Mouse (Mus musculus) CD8-positive naive resting alpha-beta T cell, adult 2 months (primary cell): ENCODE results near the gene Tpk1.
"Not testable (repeated sequence)": the region's sequence is repeated elsewhere in the genome, so short reads cannot be mapped to it uniquely, and the experiment has no call there.

Source experiments
- DNase-seq, 2 experiments: peaks; one replicate each; pipeline ENCODE4 v3.0.0; 2022; ENCODE audit warnings: low read depth in 2 of 2, low spot score in 2 of 2

Tpk1 gene

DNA sequence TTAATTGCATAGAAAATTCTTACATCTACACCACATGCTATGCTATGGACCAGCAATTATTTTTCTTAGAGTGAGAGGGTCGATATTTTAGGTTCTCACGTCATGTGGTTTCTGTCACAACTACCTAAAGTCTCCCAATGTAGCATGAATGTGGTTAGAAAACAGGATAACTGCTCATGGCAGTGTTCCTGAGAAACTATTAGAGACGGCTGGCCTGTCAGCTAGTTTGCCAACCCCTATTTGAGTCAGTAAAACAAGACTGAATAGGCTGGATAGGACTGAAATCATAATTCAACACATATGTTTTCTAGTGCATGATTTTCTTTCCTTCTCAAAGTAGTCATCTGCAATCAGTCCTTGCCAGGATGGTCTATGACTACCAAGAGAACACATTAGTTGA, 137.1 kb downstream of the Tpk1 start:
- no peak for DNase-seq

- no peak for DNase-seq
These were observed 141.1 kb downstream of the Tpk1 start for GRCm38 (mm10) chr6:43525028-43525427.

DNA sequence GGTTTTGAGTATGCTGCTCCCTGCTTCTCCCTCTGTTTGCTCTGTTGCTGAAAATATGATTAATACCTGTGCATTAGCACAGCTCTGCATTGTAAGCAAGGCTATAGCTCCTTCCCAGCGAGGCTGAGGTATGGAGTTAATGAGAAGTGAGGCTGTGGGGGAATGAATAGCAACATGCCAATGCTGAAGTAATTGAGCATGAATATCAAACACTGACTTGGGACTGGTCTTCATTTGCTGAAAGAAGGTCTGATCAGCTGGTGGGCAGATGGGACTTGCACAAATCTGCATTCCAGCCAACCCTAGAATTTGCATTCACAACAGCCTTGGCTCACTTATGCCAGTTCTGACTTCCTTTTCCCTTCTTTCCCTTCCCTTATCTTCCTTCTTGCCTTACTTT, 144.0 kb downstream of the Tpk1 start:
- DNase-seq: no peak

- no peak for DNase-seq
These were observed 145.9 kb downstream of the Tpk1 start for GRCm38 (mm10) chr6:43520218-43520617.

GRCm38 (mm10) chr6:43518378-43518777, 147.7 kb downstream of the Tpk1 start:
- DNase-seq: no peak

DNA sequence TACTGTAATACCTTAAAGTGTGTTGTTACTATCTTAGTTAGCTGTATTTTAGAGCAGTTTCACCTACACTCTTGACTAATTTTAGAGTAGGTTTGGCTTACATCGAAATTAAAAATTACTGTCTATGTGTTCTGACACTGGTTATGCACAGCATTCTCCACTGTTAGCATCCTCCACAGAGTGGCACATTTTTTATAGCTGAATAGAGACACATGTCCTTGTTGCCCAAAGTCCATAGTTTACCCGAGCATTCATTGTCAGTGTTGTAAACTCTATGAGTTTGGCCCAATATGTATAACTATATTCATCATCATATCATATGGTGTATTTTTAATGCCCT, 148.8 kb downstream of the Tpk1 start:
- DNase-seq: no peak

DNA sequence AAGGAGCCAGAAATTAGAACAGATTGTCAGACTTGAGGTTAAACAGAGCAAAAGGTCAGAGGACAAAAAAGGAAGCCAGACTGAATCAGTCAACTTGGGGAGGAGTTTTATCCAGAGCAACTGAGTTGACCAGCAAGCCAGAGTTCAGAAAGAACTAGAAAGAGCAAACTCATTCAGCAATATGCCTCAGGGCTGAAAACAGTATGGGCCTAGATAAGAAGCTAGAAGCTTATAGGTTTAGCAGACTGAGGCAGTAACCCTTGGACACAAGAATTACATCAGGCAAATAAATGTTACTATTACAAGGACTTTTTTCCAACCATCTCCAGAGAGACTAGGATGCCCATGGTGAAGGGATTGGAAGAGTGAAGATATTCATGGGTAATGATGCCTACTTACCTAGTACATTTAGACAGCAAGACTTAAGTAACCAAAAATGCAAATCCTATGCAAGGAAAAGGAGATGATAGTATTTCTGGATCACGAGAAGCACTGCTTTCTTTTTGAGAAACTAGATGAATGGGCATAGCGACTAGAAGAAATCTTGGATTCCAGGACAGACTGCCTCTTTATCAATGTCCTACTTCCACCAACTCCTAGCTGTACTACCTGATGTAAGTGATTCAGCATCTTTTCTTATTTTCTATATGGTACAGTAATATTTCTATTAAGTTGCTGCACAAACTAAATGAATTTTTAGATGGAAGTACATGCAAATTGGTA, 149.3 kb downstream of the Tpk1 start:
- DNase-seq: no peak

DNA sequence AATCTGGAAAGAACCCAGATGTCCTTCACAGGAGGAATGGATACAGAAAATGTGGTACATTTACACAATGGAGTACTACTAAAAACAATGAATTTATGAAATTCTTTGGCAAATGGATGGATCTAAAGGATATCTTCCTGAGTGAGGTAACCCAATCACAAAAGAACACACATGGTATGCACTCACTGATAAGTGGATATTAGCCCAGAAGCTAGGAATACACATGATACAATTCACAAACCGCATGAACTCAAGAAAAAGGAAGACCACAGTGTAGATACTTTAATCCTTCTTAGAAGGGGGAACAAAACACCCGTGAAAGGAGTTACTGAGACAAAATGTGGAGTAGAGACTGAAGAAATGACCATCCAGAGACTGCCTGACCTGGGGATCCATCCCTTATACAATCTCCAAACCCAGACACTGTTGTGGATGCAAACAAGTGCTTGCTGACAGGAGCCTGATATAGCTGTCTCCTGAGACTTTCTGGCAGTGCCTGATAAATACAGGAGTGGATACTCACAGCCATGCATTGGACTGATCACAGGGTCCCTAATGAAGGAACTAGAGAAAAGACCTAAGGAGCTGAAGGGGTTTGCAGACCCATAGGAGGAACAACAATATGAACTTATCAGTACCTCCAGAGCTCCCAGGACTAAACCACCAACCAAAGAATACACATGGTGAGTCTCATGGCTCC, 159.2 kb downstream of the Tpk1 start:
- DNase-seq: not testable (repeated sequence)

- no peak for DNase-seq
These were observed 161.4 kb downstream of the Tpk1 start for GRCm38 (mm10) chr6:43504609-43505230.

DNA sequence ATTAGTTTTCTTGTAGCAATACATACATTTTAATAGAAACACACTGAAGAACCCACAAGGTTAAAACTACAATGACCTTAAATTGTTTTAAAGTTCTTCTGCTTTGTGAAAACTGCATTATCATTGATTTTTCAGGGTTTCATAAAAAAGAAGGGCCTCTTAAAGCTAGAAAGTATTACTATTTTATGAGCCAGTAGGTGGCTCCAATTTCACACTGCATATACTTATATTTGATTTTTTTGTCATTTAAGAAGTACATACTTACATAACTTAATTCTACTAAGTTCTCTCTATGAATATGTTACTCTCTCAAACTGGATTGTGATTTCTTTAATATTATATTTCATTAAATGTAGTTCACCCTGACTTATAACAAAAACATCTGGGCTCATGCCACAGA, 173.7 kb downstream of the Tpk1 start:
- no peak for DNase-seq

- DNase-seq: no peak
These were observed 179.4 kb downstream of the Tpk1 start for GRCm38 (mm10) chr6:43486691-43487090.

DNA sequence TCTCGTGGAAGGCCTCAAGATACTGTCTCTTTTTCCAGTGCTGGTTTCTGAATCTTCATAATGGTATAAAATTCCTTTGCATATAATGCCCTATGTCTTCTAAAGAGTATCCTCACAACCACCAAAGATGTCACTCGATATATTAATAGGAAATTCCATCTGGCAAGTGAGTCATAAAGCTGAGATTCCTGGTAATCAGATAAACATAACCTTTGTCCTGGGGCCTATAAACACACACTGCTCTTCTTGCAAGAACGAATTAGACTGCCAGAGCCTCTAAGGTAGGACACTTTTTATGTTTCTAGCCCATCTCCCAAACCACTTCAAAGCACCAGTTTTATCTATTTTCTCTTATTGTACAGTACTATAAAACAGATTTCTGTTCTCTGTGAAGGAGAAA, 185.4 kb downstream of the Tpk1 start:
- no peak for DNase-seq

- DNase-seq: no peak
These were observed 187.3 kb downstream of the Tpk1 start for GRCm38 (mm10) chr6:43478810-43479209.

DNA sequence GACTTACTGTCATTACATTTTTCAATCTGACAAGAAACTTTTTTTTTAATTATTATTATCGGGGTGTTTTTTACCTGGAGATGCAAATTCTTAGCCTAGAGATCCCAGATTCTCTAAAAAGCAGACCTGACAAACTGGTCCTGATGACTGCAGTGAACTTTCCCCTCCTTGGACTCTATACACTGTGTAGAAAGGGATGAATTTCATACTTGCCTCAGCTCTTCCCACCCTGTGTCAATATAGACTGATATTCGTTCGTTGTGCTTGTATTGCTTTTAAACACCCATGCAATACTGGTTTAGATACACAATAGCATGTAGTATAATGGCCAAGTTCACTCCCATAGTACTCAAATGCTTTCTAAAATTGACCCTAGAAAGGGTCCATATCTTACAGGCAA, 189.7 kb downstream of the Tpk1 start:
- DNase-seq: no peak

- DNase-seq: no peak
These were observed 190.2 kb downstream of the Tpk1 start for GRCm38 (mm10) chr6:43475921-43476320.

GRCm38 (mm10) chr6:43471556-43471955, 194.5 kb downstream of the Tpk1 start:
- DNase-seq: no peak

DNA sequence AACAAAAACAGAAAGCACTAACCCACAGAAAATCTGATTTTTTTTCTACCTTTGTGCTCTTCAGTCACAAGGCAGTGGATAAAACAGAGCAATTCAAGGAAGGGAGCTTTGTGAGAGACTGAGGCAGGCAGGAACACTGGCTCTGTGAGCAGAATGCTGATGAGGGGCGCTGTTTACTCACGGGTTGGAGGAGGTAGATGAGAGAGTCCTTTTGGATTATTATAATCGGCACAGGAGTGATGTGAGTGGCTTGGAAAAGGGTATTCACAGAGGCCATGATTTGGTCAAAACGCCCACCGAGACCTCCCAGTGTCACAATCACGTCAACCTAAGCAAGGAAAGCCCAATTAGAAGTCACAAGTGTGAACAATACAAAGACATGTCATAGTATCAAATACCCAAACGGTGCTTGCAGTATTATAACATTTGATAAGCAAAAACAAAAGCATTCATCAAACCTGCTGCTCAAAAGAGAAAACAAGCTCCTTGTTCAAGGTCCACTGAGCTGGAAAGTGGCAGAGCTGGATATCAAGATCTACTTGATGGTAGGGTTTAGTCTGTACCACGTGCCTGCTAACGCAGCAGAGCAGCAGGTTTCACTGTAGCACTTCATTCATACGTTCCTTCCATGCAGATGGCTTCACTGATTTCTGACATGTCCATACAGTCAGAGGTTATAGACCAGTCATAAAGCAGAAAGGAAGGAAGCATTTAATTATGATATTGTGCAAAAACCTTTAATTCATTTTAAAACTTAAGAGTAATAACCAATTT, 197.1 kb downstream of the Tpk1 start:
- DNase-seq: no peak

DNA sequence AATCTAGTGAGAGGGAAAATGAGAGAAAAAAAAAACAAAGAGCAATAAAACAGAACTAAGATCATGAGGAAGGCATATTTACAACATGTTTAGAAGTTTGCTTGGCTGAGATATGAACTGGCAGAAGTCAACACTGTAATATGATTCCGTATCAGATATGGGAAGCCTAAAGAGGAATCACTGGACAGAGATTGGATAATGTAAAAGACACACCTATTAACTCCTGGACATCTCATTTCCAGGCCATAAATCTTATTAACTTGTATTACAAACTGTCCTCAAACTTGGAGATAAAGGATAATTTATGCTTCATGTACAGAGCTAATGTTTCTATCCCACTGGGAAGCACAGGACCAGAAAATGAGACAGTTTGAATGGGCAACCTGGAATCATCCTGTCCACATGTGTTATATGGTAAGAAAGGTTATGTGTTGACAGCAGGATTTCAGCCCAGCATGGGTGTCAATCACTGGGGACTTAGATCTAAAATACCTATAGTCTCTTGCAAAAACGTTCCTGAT, 203.2 kb downstream of the Tpk1 start:
- no peak for DNase-seq

GRCm38 (mm10) chr6:43462189-43462848, 203.8 kb downstream of the Tpk1 start:
- DNase-seq: no peak

GRCm38 (mm10) chr6:43459082-43459481, 207.0 kb downstream of the Tpk1 start:
- DNase-seq: no peak

- DNase-seq: no peak
These were observed 208.1 kb downstream of the Tpk1 start for GRCm38 (mm10) chr6:43457989-43458388.
